Mouse (Mus musculus) liver, adult 2 months (tissue): ENCODE measurements around the gene Brsk2. TPM values are rescaled to one million over a fixed set of nuclear protein-coding genes. Genes with fewer than 3 reads are reported as not detected.

Experiments used
- DNase-seq: peaks from one replicate; pipeline ENCODE4 v3.0.0-alpha.2; 2011; ENCODE audit warnings: low read depth, low spot score; ENCODE audit errors: extremely low read depth
- H3K27ac ChIP-seq: fragments of 200-500 bp; replicated peaks from 2 replicates; pipeline ENCODE4 v1.5.1; 2012; ENCODE audit warnings: low read depth, mild to moderate bottlenecking, control low read depth, inconsistent platforms, low read length; ENCODE audit not compliant: insufficient read depth
- H3K27me3 ChIP-seq: fragments of 200-500 bp; 2 replicates; pipeline ENCODE4 v1.6.1; 2012; ENCODE audit warnings: mild to moderate bottlenecking, moderate library complexity, low read length, inconsistent platforms; ENCODE audit not compliant: control insufficient read depth, insufficient read depth
- H3K36me3 ChIP-seq: fragments of 200-500 bp; 2 replicates; pipeline ENCODE4 v1.6.1; 2012; ENCODE audit warnings: low read length, inconsistent platforms; ENCODE audit not compliant: control insufficient read depth, insufficient read depth
- H3K4me1 ChIP-seq: fragments of 200-500 bp; 2 replicates; pipeline ENCODE4 v1.6.1; 2011; ENCODE audit warnings: low read length; ENCODE audit not compliant: control insufficient read depth, insufficient read depth
- H3K4me3 ChIP-seq: fragments of 200-500 bp; 2 replicates; pipeline ENCODE4 v1.5.1; 2011; ENCODE audit warnings: low read depth, mild to moderate bottlenecking, control low read depth, low read length, moderate library complexity; ENCODE audit not compliant: insufficient read depth
- H3K79me2 ChIP-seq: fragments of 200-500 bp; 2 replicates; pipeline ENCODE4 v1.6.1; 2012; ENCODE audit warnings: inconsistent platforms, mild to moderate bottlenecking, low read length, moderate library complexity; ENCODE audit not compliant: control insufficient read depth, insufficient read depth
- H3K9ac ChIP-seq: fragments of 200-500 bp; 2 replicates; pipeline ENCODE4 v1.6.1; 2012; ENCODE audit warnings: low read depth, mild to moderate bottlenecking, control low read depth, inconsistent platforms, low read length
- CTCF ChIP-seq: fragments of 200-500 bp; IDR thresholded peaks from 2 replicates; pipeline ENCODE4 v1.5.1; 2011; ENCODE audit warnings: low read depth, low read length, control low read depth
- POLR2A ChIP-seq: fragments of 200-500 bp; IDR thresholded peaks from 2 replicates; pipeline ENCODE4 v1.6.1; 2011; ENCODE audit warnings: low read length, control low read depth; ENCODE audit not compliant: insufficient read depth; ENCODE audit errors: extremely low read depth
- WGBS: fragments of 180-500 bp; shearing (Covaris S2); methylation state at CpG from one replicate; pipeline ENCODE4 v1.1.7; 2018; 5-methylcytosine and 5-hydroxymethylcytosine counted together
- polyA plus RNA-seq: library from polyadenylated mRNA; depleted of rRNA; stranded (reverse); fragments of >200 nt; gene quantifications from 2 replicates; pipeline ENCODE4 v1.2.3, GENCODE M21; 2012; rRNA removed
- total RNA-seq: library from RNA; depleted of rRNA; stranded (reverse); fragments of >200 nt; gene quantifications from 2 replicates; pipeline ENCODE4 v1.2.3, GENCODE M21; 2014; rRNA removed

Brsk2 gene
- total and polyA plus RNA-seq, 2 experiments = 0.09 TPM; not detected in 1

- Histone ChIP-seq H3K79me2 (peaks cover 65% of the 10 kb centered on the region), H3K36me3 (no peaks in the 10 kb centered on the region), H3K9ac (no peak overlapping the region), H3K4me3 (no peak overlapping the region), H3K27ac (no peak overlapping the region), H3K4me1 (peaks cover 23% of the 10 kb centered on the region), H3K27me3 (no peaks in the 10 kb centered on the region)
- DNase-seq = peak; percentile 46
- 82% methylated on average over 4 of the region's 4 CpGs for WGBS
- TF ChIP-seq CTCF (peak; percentile 79), POLR2A (no peak)
Observed at GRCm38 (mm10) chr7:142037553-142038170, 88.1 kb downstream of the Brsk2 start.

- DNase-seq = no peak
- H3K36me3 ChIP-seq = no peaks in the 10 kb centered on the region
Observed at GRCm38 (mm10) chr7:142040756-142041155, 91.2 kb downstream of the Brsk2 start.

GRCm38 (mm10) chr7:142045344-142045743, 95.8 kb downstream of the Brsk2 start:
- Histone ChIP-seq H3K79me2 (peaks cover 51% of the 10 kb centered on the region; the same call in 1 of the 2 replicates), H3K27ac (no peak overlapping the region), H3K36me3 (0 out of 2 replicates have a peak, but pooled peaks cover 2% of the 10 kb centered on the region), H3K4me1 (peaks cover 16% of the 10 kb centered on the region), H3K9ac (no peak overlapping the region), H3K4me3 (no peak overlapping the region), H3K27me3 (no peaks in the 10 kb centered on the region)
- WGBS = 59% methylated on average over 2 of the region's 2 CpGs
- TF ChIP-seq POLR2A (no peak), CTCF (no peak)
- no peak for DNase-seq

More at GRCm38 (mm10) chr7:142040756-142041155, 91.2 kb downstream of the Brsk2 start:
- peaks cover 21% of the 10 kb centered on the region for H3K4me1 ChIP-seq
- no peak overlapping the region for H3K9ac ChIP-seq
- H3K79me2 ChIP-seq = peaks cover 56% of the 10 kb centered on the region; the same call in 1 of the 2 replicates
- 84% methylated on average over 3 of the region's 3 CpGs for WGBS
- TF ChIP-seq POLR2A (no peak), CTCF (no peak)
- H3K27me3 ChIP-seq = no peaks in the 10 kb centered on the region
- H3K4me3 ChIP-seq = no peak overlapping the region
- no peak overlapping the region for H3K27ac ChIP-seq

GRCm38 (mm10) chr7:142045932-142046331, 96.4 kb downstream of the Brsk2 start:
- peaks cover 51% of the 10 kb centered on the region; the same call in 1 of the 2 replicates for H3K79me2 ChIP-seq
- peaks cover 12% of the 10 kb centered on the region for H3K4me1 ChIP-seq
- H3K27me3 ChIP-seq = no peaks in the 10 kb centered on the region
- H3K36me3 ChIP-seq = 0 out of 2 replicates have a peak, but pooled peaks cover 2% of the 10 kb centered on the region
- no peak overlapping the region for H3K27ac ChIP-seq
- no peak for DNase-seq
- 68% methylated on average over 1 of the region's 1 CpGs for WGBS
- H3K4me3 ChIP-seq = no peak overlapping the region
- H3K9ac ChIP-seq = no peak overlapping the region
- no peak for TF ChIP-seq POLR2A
- TF ChIP-seq CTCF = no peak

GRCm38 (mm10) chr7:142050536-142050935, 101.0 kb downstream of the Brsk2 start:
- H3K4me3 ChIP-seq = no peak overlapping the region
- H3K79me2 ChIP-seq = peaks cover 49% of the 10 kb centered on the region; the same call in 1 of the 2 replicates
- TF ChIP-seq POLR2A (no peak), CTCF (no peak)
- DNase-seq = no peak
- 0 out of 2 replicates have a peak, but pooled peaks cover 2% of the 10 kb centered on the region for H3K36me3 ChIP-seq
- no peak overlapping the region for H3K9ac ChIP-seq
- no peaks in the 10 kb centered on the region for H3K27me3 ChIP-seq
- H3K4me1 ChIP-seq = no peaks in the 10 kb centered on the region; the same call in 1 of the 2 replicates
- H3K27ac ChIP-seq = no peak overlapping the region

Other genes with a start within 250 kb of the Brsk2 start
- not detected in 2 replicates for gene Muc5ac, start 160.8 kb upstream of the Brsk2 start, total RNA-seq
- 0.01 TPM in 1 of 2 replicates, not detected in the other for gene Muc5ac, start 160.8 kb upstream of the Brsk2 start, polyA plus RNA-seq
- not detected in 2 replicates for gene Muc5b, start 110.7 kb upstream of the Brsk2 start, total RNA-seq
- gene Muc5b, start 110.7 kb upstream of the Brsk2 start, polyA plus RNA-seq = under 0.01 TPM in 1 of 2 replicates, not detected in the other
- gene Tollip, start 31.2 kb upstream of the Brsk2 start, total RNA-seq = 25.9 and 32.3 TPM in 2 replicates
- 48.2 and 51.6 TPM in 2 replicates for gene Tollip, start 31.2 kb upstream of the Brsk2 start, polyA plus RNA-seq
- gene Mob2, start 111.3 kb downstream of the Brsk2 start, total RNA-seq = 26.2 and 27.6 TPM in 2 replicates
- gene Mob2, start 111.3 kb downstream of the Brsk2 start, polyA plus RNA-seq = 24.0 and 26.4 TPM in 2 replicates
- gene Dusp8, start 146.1 kb downstream of the Brsk2 start, total RNA-seq = under 0.01 and 0.07 TPM in 2 replicates
- gene Dusp8, start 146.1 kb downstream of the Brsk2 start, polyA plus RNA-seq = 0.16 and 0.48 TPM in 2 replicates
- gene Gm45618, start 171.0 kb downstream of the Brsk2 start, total RNA-seq = not detected in 2 replicates
- not detected in 2 replicates for gene Gm45618, start 171.0 kb downstream of the Brsk2 start, polyA plus RNA-seq
- not detected in 2 replicates for gene Gm39115, start 186.3 kb downstream of the Brsk2 start, total RNA-seq
- gene Gm39115, start 186.3 kb downstream of the Brsk2 start, polyA plus RNA-seq = not detected in 2 replicates
- not detected in 2 replicates for gene Gm45337, start 194.9 kb downstream of the Brsk2 start, total RNA-seq
- not detected in 2 replicates for gene Gm45337, start 194.9 kb downstream of the Brsk2 start, polyA plus RNA-seq
- gene Gm29735, start 207.4 kb downstream of the Brsk2 start, total RNA-seq = not detected in 2 replicates
- gene Gm29735, start 207.4 kb downstream of the Brsk2 start, polyA plus RNA-seq = not detected in 2 replicates
- gene Gm4553, start 216.0 kb downstream of the Brsk2 start, total RNA-seq = not detected in 2 replicates
- gene Gm4553, start 216.0 kb downstream of the Brsk2 start, polyA plus RNA-seq = not detected in 2 replicates
- gene Krtap5-2, start 226.3 kb downstream of the Brsk2 start, total RNA-seq = not detected in 2 replicates
- not detected in 2 replicates for gene Krtap5-2, start 226.3 kb downstream of the Brsk2 start, polyA plus RNA-seq
- not detected in 2 replicates for gene Gm10153, start 240.6 kb downstream of the Brsk2 start, total RNA-seq
- gene Gm10153, start 240.6 kb downstream of the Brsk2 start, polyA plus RNA-seq = not detected in 2 replicates